Mouse (Mus musculus): ENCODE results near the gene Ppp2r3c. TPM values are rescaled to one million over a fixed set of nuclear protein-coding genes. Genes with fewer than 3 reads are reported as not detected.
A peak's percentile ranks its signal among the peaks of the same experiment; 100 is the strongest.
"Not testable (repeated sequence)": the region's sequence is repeated elsewhere in the genome, so short reads cannot be mapped to it uniquely, and the experiment has no call there.

Gene Ppp2r3c
- polyA plus RNA-seq, 1 experiment from 2014 or later, result 23.0 TPM

DNA sequence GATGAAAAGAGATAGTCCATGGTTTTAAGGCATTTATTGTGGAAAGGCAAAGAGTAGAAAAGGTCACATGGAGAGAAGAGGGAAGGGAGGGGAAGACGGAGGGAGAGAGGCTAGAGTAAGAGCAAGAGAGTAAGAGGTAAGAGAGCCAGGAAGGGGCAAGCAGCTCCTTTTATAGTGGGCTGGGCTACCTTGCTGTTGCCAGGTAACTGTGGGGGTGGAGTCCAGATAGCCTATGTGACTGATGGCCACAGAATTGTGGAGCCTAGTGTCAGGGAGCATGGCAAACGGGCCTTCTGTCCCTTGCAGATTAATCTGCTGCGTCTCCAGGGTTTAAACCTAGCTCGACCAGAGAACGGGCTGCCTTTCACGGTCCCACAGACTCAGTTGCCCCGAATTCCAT, 9.0 kb upstream of the Ppp2r3c start:
- Histone ChIP-seq H3K27ac (replicated peaks) (no peak overlapping the region), H3K4me1 (peaks cover 8% of the 10 kb centered on the region; the same call in 1 of the 2 replicates), H3K27me3 (replicated peaks; ENCODE audit: low read depth, poor library complexity, severe bottlenecking) (no peaks in the 10 kb centered on the region), H3K36me3 (replicated peaks) (peaks cover 54% of the 10 kb centered on the region), H3K4me3 (no peak overlapping the region), H3K9me3 (no peaks in the 10 kb centered on the region)
- DNase-seq (ENCODE audit: low spot score), result no peak
- 88% methylated on average over 7 of the region's 7 CpGs for WGBS

GRCm38 (mm10) chr12:55309501-55309900, 6.7 kb upstream of the Ppp2r3c start:
- Histone ChIP-seq H3K36me3 (replicated peaks) (peaks cover 61% of the 10 kb centered on the region), H3K27me3 (replicated peaks; ENCODE audit: low read depth, poor library complexity, severe bottlenecking) (no peaks in the 10 kb centered on the region), H3K4me1 (peaks cover 8% of the 10 kb centered on the region; the same call in 1 of the 2 replicates), H3K9me3 (0 out of 2 replicates have a peak, but pooled peaks cover 3% of the 10 kb centered on the region), H3K4me3 (no peak overlapping the region), H3K27ac (replicated peaks) (no peak overlapping the region)
- WGBS, result 72% methylated on average over 8 of the region's 8 CpGs
- no peak for DNase-seq (ENCODE audit: low spot score)

DNA sequence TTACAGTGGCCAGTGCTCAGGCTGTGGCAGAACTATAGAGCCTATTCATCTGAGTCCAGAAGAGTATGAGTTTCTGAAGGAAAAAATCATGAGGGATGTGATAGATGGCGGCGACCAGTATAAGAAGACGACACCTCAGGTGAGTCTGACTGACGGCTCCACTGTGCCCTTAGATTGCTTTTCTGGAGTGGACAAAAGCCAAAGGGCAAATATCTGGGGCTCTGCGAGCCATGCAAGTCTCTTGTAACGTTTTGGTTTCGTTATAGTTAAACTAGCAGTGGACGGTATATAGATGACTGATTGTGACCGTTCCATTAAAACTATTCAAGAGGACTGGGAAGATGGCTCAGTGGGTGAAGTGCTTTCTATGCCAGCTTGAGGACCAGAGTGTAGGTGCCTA, 5.9 kb upstream of the Ppp2r3c start:
- Histone ChIP-seq H3K9me3 (0 out of 2 replicates have a peak, but pooled peaks cover 3% of the 10 kb centered on the region), H3K4me1 (peaks cover 12% of the 10 kb centered on the region), H3K36me3 (replicated peaks) (peaks cover 54% of the 10 kb centered on the region), H3K4me3 (no peak overlapping the region), H3K27me3 (replicated peaks; ENCODE audit: low read depth, poor library complexity, severe bottlenecking) (no peaks in the 10 kb centered on the region), H3K27ac (replicated peaks) (no peak overlapping the region)
- no peak for DNase-seq (ENCODE audit: low spot score)
- 92% methylated on average over 9 of the region's 9 CpGs for WGBS

DNA sequence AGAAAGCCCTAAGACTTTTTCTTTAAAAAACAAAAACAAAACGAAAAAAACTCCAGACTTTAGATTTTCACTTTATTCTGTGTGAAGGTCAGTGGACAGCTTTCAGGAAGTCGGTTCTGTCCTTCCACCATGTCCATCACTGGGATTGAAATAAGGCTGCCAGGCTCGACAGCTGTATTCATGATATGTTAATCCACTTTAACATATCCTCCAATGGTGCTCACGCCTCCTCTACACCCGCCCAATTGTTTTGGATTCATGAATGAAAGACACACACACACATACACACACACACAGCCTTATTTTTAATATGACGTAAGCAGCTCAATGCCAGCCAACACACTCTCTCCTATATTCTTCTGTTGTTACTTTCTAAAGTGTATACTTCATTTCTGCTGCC, 4.8 kb upstream of the Ppp2r3c start:
- no peak overlapping the region for H3K4me3 ChIP-seq
- H3K27ac ChIP-seq (replicated peaks), result no peak overlapping the region
- no peaks in the 10 kb centered on the region for H3K27me3 ChIP-seq (replicated peaks; ENCODE audit: low read depth, poor library complexity, severe bottlenecking)
- H3K36me3 ChIP-seq (replicated peaks), result peaks cover 54% of the 10 kb centered on the region
- H3K4me1 ChIP-seq, result peaks cover 14% of the 10 kb centered on the region
- no peak for DNase-seq (ENCODE audit: low spot score)
- 0 out of 2 replicates have a peak, but pooled peaks cover 3% of the 10 kb centered on the region for H3K9me3 ChIP-seq
- WGBS, result 89% methylated on average over 6 of the region's 6 CpGs

- 0 out of 2 replicates have a peak, but pooled peaks cover 3% of the 10 kb centered on the region for H3K9me3 ChIP-seq
- H3K27me3 ChIP-seq (replicated peaks; ENCODE audit: low read depth, poor library complexity, severe bottlenecking), result no peaks in the 10 kb centered on the region
- H3K4me1 ChIP-seq, result peaks cover 16% of the 10 kb centered on the region
- no peak overlapping the region for H3K27ac ChIP-seq (replicated peaks)
- 93% methylated on average over 4 of the region's 4 CpGs for WGBS
- H3K36me3 ChIP-seq (replicated peaks), result peaks cover 50% of the 10 kb centered on the region
- no peak for DNase-seq (ENCODE audit: low spot score)
- no peak overlapping the region for H3K4me3 ChIP-seq
Measured at GRCm38 (mm10) chr12:55306371-55306770, 3.6 kb upstream of the Ppp2r3c start.

DNA sequence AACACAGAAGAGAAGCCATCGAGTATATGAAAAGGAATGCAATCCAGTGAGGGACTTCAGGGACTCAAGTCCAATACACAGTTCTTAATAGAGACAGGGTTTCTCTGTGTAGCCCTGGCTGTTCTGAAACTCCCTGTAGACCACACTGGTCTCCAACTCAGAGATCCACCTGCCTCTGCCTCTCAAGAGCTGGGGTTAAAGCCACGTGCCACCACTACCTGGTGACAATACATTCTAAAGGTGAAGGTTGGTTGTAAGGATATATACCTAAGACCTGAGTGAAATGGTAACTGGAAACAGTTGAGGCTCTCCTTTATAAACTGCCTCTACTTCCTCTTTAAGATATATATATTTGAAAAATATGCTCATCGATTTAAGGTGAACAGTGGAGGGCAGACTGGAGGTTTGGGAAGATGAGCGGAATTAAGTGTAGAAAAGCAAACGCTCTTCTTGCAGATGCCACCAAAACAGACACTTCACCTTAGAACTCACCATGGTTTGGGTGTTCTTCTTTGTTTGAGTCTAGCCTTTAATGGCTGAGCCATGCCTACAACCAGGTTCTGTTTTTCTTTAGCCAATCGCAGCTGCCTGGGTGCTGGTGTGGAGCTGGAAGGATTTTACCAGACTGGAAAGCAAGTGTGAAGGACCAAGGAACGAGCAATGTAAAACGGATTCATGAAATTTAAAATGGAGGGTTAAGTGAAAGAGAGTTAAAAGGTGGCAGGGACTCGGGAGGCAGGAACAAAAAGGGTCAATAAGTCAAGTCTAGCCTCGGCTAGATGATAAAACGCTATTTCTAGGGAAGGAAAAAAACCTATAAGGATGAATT, 1.1 kb downstream of the Ppp2r3c start:
- no peaks in the 10 kb centered on the region for H3K27me3 ChIP-seq (replicated peaks; ENCODE audit: low read depth, poor library complexity, severe bottlenecking)
- 54% methylated on average over 11 of the region's 11 CpGs for WGBS
- H3K4me3 ChIP-seq, result peak overlapping the region; percentile 67
- H3K9me3 ChIP-seq, result 0 out of 2 replicates have a peak, but pooled peaks cover 3% of the 10 kb centered on the region
- H3K27ac ChIP-seq (replicated peaks), result peak overlapping the region; percentile 96
- peaks cover 48% of the 10 kb centered on the region for H3K36me3 ChIP-seq (replicated peaks)
- peaks cover 30% of the 10 kb centered on the region for H3K4me1 ChIP-seq
- peak; percentile 37 for DNase-seq (ENCODE audit: low spot score)

- peak overlapping the region; percentile 67 for H3K4me3 ChIP-seq
- WGBS, result 88% methylated on average over 3 of the region's 3 CpGs
- no peaks in the 10 kb centered on the region for H3K27me3 ChIP-seq (replicated peaks; ENCODE audit: low read depth, poor library complexity, severe bottlenecking)
- DNase-seq (ENCODE audit: low spot score), result no peak
- no peaks in the 10 kb centered on the region for H3K9me3 ChIP-seq
- H3K36me3 ChIP-seq (replicated peaks), result peaks cover 48% of the 10 kb centered on the region
- peaks cover 30% of the 10 kb centered on the region for H3K4me1 ChIP-seq
- peak overlapping the region; percentile 96 for H3K27ac ChIP-seq (replicated peaks)
Measured at GRCm38 (mm10) chr12:55300820-55301351, 1.9 kb downstream of the Ppp2r3c start.

- 85% methylated on average over 5 of the region's 5 CpGs for WGBS
- H3K4me3 ChIP-seq, result no peak within 1 kb of the TSS
- no peaks in the 10 kb centered on the region for H3K27me3 ChIP-seq (replicated peaks; ENCODE audit: low read depth, poor library complexity, severe bottlenecking)
- peaks cover 55% of the 10 kb centered on the region for H3K36me3 ChIP-seq (replicated peaks)
- no peaks in the 10 kb centered on the region for H3K9me3 ChIP-seq
- peaks cover 30% of the 10 kb centered on the region for H3K4me1 ChIP-seq
- DNase-seq (ENCODE audit: low spot score), result no peak
- no peak within 1 kb of the TSS for H3K27ac ChIP-seq (replicated peaks)
Measured at GRCm38 (mm10) chr12:55299336-55299735, 3.5 kb downstream of the Ppp2r3c start, which contains the start of gene 1110008L16Rik. Gene 1110008L16Rik (plus strand): TSS chr12:55299577.

DNA sequence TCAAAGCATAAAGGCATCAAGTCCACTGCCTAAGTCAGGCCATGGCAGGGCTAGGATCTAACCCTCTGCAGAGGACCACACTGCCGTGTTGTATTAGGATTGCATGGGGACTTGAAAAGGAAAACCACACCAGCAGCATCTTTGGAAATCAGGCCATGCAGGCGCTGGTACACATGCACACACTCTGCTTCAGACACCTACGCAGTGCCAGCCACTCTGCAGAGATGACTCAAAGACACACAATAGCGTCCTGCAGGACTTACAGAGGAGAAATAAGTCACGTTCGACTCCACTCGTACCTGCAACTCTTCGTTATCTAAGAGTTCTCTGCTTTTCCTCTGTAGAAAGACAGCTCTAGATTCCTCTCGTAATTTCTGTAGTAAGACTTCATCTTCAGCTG, 4.7 kb downstream of the Ppp2r3c start:
- peaks cover 65% of the 10 kb centered on the region for H3K36me3 ChIP-seq (replicated peaks)
- peaks cover 23% of the 10 kb centered on the region for H3K4me1 ChIP-seq
- DNase-seq (ENCODE audit: low spot score), result no peak
- H3K9me3 ChIP-seq, result no peaks in the 10 kb centered on the region
- WGBS, result 92% methylated on average over 9 of the region's 9 CpGs
- H3K4me3 ChIP-seq, result no peak overlapping the region
- H3K27me3 ChIP-seq (replicated peaks; ENCODE audit: low read depth, poor library complexity, severe bottlenecking), result no peaks in the 10 kb centered on the region
- no peak overlapping the region for H3K27ac ChIP-seq (replicated peaks)

GRCm38 (mm10) chr12:55277583-55277982, 25.2 kb downstream of the Ppp2r3c start:
- 86% methylated on average over 4 of the region's 6 CpGs for WGBS
- not testable (repeated sequence) for H3K4me1 ChIP-seq; H3K27ac ChIP-seq (replicated peaks); H3K4me3 ChIP-seq; DNase-seq (ENCODE audit: low spot score); H3K27me3 ChIP-seq (replicated peaks; ENCODE audit: low read depth, poor library complexity, severe bottlenecking); H3K9me3 ChIP-seq
- peaks cover 22% of the 10 kb centered on the region for H3K36me3 ChIP-seq (replicated peaks)

DNA sequence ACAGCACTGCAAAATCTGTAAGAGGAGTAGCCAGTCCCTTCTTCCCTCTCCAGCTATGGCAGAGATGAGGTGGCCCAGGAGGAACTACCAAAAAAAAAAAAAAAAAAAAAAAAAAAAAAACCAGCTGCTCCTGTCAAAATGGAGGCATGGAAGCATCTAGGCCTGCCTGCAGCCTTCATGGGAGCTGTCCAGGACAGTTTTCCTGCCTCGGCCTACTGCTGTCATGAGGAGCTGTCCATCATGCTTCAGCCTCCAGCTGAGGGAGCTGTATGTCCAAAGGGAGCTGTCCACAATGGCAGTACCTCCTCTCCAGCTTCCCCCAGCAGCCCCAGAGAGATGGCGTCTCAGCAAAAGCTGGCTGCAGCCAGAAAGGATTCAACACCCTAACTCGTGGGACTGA, 30.6 kb downstream of the Ppp2r3c start:
- Histone ChIP-seq H3K27me3 (replicated peaks; ENCODE audit: low read depth, poor library complexity, severe bottlenecking) (no peaks in the 10 kb centered on the region), H3K36me3 (replicated peaks) (0 out of 2 replicates have a peak, but pooled peaks cover 2% of the 10 kb centered on the region), H3K9me3 (no peaks in the 10 kb centered on the region), H3K4me1 (no peaks in the 10 kb centered on the region), H3K4me3 (no peak overlapping the region), H3K27ac (replicated peaks) (no peak overlapping the region)
- 83% methylated on average over 3 of the region's 3 CpGs for WGBS
- peak; percentile 14 for DNase-seq (ENCODE audit: low spot score)

DNA sequence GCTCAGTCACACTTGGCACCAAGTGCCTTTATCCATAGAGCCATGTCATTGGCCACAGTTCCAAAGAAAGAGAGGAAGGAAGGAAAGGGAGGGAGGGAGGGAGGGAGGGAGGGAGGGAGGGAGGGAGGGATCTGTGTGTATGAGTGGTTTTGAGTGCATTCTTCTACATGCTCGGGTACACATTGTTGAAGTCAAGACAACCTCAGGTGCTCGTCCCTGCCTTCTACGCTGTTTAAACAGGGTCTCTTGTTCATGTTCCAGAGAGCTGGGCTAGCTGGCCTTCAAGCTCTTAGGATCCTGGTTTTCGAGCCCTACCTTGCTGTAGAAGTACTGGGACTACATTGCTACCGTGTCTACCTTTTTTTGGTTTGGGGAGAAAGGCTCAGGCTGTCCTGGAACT, 39.4 kb downstream of the Ppp2r3c start:
- WGBS, result no CpG with 5 or more reads among the region's 5 CpGs
- H3K4me1 ChIP-seq, result not testable (repeated sequence)

DNA sequence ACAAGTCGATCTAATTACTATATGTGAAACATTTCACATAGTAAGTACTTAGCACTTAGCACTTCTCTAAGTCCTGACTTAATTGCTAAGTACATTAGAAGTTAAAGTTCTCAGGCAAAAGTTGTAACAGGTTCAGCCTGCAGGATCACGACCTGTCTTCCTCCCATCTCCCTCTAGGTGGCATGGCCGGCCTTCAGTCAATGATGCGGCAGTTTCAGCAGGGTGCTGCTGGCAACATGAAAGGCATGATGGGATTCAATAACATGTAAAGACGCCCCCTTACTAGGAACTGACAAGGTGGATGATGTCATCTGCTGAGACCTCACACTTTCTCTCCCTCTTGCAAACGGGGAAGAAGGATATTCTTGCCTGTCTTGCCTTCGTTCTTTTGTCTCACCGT, 40.8 kb downstream of the Ppp2r3c start:
- H3K36me3 ChIP-seq (replicated peaks), result peaks cover 31% of the 10 kb centered on the region
- not testable (repeated sequence) for H3K4me1 ChIP-seq; DNase-seq (ENCODE audit: low spot score); H3K27ac ChIP-seq (replicated peaks); H3K9me3 ChIP-seq; H3K4me3 ChIP-seq; H3K27me3 ChIP-seq (replicated peaks; ENCODE audit: low read depth, poor library complexity, severe bottlenecking)
- WGBS, result no CpG with 5 or more reads among the region's 8 CpGs

More for the DNA sequence above, 39.4 kb downstream of the Ppp2r3c start:
- H3K27ac ChIP-seq (replicated peaks); H3K9me3 ChIP-seq; H3K27me3 ChIP-seq (replicated peaks; ENCODE audit: low read depth, poor library complexity, severe bottlenecking); H3K4me3 ChIP-seq; DNase-seq (ENCODE audit: low spot score): not testable (repeated sequence)
- peaks cover 17% of the 10 kb centered on the region for H3K36me3 ChIP-seq (replicated peaks)
